Mouse (Mus musculus) frontal cortex, postnatal 14 days (tissue): Measurements from ENCODE around the gene Igf2r.

Experiments
- DNase-seq, 2 experiments: peaks; one replicate each; pipeline ENCODE4 v3.0.0; 2022; ENCODE audit warnings: low spot score in 2 of 2

Igf2r gene

DNA sequence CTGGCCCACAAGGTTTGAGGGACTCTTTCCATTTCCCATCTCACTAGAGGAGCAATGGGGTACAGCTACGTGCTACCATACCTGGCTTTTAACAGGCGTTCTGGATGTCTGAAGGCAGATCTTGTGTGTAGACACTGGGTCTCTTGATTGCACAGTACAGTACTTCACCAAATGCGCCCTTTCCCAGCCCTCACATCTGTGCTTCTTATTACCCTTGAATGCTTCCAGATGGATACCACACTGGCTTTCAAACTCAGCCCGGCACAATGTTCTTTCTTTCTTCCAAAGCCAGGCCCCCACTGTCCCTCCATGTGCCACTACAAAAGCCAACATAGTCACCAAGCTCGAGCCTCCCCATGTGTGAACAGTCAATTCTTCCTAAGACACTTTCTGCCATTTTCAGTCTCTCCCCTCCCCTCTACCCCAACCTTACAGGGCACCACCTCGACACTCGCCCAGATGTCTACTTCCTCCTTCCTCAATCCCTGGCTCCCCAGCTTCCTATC is 97.1 kb downstream of the Igf2r start:
- no peak for DNase-seq

DNA sequence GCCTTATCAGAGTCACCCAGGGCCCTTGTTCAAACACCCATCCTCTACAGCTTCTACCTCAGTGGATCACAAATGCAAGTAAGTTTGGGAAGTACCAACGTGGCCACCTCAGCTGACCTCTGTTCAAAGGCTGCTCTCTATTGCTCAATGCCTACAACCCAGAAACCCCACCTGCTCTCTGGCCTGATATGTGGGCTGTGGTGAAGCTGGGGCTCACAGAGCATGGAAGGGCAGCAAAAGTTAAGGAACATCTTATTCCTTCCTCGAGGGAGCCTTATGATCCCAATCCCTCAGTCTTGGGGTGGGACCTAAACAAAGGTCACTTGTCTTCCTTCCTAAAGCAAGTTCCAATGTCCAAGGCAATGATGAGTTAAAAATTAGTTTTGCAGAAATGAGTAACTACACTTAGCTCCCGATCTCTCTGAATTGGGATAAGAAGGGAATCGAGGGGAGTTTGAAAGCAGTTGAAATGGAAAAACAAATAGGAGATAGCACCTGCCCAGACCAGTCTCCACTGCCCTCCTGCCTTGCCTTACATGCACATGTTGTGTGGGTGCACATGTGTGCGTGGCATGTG is 98.3 kb downstream of the Igf2r start:
- no peak for DNase-seq

DNA sequence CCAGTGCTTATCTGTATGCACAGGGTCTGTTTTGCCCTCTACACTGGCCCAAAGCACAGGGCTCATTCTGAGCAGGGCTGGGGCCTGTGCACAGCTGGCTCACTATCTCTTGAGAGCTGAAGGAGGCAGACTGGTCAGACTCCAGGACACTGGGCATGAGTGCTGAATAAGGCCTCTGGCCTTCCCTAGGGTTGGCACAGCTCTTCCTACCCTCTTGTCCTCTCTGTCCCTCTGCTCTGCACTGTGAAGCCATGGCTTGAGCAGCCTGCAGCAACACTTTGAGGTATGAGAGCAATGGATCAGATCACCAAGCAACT is 100.1 kb downstream of the Igf2r start:
- DNase-seq = no peak

DNA sequence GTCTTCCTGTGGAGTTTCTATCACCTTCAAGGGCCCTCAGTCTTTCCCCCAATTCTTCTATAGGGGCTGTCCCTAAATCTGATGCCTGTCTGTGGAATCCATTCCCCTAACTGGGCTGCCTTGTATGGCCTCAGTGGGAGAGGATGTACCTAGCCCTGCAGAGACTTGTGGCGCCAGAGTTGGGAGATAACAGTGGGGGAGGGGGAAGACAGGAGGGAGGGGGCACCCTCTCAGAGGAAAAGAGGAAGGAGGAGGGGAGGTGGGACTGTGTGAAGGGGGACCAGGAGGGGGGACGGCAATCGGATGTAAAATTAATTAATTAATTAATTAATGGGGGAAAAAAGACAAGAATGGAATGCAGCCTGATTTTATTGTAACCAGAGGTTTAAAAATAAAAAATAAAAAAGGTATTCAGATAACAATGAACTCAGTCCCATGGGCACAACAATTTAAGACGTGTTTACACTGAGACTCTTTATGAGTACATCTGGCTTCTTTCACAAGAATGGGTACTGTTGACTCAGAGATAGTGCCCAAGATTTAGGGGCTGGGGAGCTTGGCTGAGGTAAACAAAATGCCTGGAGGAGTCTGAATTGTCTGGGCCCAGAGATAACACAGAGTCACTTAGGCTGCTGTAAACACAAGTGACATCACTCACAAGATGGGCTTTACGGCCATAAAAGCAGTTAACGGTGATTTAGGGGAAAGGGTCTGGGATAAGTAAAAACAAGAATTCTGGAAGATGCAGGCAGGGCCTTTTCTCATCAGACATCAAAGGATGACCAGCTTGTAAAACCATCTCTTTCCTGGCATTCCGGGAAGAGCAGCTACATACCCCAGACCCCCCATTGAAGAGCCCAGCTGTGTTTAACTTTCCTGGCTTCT is 100.7 kb downstream of the Igf2r start:
- DNase-seq = no peak

DNA sequence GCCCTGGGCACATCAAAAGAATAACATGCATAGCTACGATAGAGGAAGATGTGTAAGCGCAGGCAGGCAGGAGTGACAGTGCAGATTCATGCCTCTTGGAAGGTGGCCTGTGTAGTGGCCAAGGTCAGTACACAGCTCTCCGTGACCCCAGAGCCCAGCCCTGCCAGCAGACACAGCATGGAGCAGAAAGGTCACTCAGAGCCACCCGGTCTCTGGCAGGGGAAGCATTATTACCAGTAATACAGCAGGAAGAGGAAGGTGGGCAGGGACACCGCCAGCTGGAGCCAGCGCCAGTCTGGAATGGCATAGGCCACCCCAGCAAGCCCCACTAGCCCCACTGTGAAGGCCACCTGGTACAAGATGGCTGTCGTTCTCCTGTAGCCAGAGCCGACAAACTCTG is 105.3 kb downstream of the Igf2r start:
- DNase-seq = no peak

DNA sequence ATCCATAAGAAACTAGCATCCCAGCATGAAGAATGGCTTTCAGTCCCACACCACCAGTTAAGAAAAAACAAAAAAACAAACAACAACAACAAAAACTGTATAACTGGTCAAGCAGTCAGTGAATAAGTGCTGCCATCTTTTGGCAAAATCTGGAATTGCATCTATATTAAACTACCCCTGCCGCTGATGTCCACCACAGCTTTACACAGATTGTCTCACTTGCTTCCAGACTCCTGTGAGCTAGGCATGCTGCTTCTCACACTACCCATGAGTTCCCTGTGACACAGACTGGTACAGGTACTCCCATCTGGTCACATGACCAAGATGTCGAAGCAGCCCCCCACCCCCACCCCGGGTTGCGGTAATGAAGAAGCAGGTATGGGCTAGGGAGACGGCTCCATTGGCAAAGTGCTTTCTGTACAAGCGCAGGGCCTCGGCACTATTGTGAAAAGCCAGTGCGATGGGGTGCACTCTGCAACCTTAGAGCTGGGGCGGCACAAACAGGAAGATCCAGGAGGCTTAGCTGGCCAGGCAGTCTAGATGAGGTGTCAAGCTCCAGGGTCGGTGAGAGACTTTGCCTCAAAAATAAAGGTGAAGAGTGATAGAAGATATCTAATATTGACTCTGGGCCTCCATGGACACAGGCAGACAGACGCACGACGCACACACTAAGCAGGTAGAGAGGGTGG is 108.7 kb downstream of the Igf2r start:
- no peak for DNase-seq

DNA sequence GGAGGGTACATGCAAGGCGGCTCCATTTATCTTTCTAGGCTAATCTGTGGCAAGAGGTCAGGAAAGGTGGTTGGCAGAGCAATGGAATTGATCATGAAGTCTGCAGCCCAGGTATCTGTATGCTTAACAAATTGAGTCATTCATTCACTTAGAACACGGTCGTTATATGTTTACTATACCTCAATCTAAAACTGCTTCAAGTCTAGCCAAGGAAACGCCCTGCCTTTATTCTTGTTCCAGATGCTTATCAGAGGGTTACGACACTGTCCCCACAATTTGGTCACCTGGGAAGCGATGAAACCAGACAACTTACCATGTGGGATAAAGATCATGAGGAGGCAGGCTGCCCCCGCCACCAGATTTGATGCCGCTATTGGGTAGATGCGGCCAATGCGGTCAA is 110.2 kb downstream of the Igf2r start:
- DNase-seq = no peak

DNA sequence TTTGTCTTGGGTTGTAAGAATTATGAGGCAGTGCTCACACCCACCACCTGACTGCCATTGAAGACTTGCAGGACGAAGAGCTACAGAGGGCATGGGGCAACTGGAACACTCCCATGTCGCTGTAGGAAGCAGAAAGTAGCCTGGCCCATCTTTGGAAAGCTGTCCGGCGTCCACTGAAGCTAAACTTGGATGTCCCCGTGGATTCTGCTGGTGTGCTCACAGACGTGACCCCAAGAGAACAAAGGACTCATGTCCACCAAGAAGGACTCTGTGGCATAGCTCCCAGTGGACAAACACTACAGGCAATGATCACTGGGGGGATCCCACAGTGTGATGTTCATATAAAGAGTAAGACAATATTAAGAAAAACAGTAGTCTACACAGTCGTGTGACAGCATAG is 110.7 kb downstream of the Igf2r start:
- no peak for DNase-seq

DNA sequence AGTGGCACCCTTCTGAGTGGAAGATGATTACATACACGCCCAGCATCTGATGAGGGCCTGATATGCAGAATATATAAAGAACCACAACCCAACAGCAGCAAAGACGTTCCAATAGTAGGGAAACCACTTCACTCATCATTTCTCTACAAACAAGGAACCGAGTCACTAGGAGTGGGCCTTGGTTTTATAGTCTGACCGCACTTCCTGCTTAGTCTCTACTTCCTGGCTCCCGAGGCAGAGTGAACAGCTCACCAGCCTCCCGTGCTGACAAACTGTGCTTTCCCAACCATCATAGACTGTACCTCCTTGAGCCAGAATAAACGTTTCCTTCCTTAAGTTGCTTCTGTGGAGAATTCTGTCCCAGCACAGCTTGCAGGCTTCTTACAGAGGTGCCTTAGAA is 113.6 kb downstream of the Igf2r start:
- DNase-seq = no peak

DNA sequence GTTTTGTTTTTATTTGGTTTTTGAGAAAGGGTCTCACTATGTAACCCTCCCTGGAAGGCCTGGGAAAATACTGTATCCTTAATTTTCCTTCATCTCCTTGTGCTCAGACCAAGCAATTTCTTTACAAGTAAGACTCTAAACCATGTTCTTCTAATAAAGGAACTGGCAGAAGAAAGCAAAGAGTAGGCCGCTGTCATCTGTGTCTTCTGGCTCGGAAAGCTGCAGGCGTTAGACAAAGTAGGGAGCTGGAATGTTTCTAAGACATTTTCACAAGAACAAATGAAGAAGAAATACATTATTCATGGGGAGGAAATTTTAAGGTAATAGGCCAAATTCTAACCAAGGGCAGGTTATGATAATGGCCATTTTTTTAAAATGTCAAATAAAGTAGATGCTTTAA is 115.4 kb downstream of the Igf2r start:
- no peak for DNase-seq

DNA sequence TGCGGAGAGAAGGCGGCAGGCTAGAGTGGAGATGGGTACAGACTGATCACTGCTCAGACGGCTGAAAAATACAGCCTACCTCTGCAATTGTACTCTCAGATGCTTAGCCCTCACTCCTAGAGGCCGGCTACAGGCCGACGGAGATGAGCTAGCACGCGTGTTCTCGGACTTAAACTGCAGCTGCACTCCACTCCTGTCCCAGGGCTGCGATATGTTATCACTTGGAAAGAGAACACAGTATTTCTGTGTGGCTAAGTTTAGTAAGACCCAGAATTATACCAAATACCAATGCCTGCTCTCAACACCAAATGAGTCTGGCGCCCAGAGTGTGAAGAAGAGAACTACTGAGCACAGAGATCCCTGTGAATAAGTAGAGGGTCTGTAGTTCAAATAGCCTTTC is 116.9 kb downstream of the Igf2r start:
- DNase-seq = no peak

DNA sequence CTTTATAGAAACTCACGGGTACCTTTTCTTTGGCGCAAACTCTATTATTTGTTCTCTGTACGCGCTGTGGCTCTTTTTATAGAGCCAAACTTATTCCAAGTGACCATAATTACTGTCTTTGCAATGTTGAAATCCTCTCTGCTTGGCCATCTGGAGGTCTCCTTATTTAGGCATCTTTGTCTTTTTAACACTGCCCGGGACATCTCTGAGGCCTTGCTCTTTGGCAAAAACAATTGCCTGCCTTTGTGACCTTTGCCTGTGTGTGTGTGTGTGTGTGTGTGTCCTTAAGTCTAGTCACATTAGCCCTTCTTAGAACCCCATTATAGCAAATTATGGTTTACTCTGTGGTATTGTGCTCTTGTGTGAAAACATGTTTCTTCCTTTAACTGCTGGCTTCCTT is 124.0 kb downstream of the Igf2r start:
- no peak for DNase-seq

DNA sequence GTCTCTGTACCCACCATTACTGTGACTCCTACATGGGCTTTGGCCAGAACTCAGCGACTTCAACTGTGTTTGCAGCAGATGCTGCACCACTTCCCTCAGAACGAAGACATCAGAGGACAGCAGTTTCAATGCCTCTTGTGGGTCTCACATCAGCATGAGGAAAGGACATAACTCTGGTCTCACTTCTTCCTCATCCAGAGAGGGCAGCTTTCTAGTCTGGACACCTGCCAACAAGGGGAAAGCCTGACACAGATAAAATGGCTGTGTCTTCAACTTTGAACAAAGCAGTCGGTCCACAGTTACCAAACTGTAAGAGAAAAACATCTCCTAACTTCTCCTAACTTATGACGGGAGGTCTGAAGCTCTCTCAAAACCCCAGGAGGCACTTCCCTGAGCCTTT is 128.4 kb downstream of the Igf2r start:
- no peak for DNase-seq

DNA sequence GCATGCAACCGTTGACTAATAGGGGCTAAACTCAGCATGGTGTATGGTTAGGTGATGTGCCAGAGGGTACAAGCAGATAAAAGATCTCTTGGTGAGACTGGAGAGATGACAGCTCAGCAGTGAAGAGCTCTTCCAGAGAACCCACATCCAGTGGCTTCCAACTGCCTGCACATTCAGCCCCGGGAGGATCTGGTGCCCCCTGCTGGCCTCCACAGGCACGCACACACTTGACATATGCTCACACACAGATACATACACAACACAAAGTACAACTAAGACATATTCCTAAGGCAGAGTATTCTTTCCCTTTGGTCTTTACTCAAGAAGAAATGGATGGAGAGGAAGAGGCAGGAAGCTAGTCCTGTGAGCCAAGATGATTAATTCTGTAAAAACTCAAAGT is 129.9 kb downstream of the Igf2r start:
- no peak for DNase-seq

DNA sequence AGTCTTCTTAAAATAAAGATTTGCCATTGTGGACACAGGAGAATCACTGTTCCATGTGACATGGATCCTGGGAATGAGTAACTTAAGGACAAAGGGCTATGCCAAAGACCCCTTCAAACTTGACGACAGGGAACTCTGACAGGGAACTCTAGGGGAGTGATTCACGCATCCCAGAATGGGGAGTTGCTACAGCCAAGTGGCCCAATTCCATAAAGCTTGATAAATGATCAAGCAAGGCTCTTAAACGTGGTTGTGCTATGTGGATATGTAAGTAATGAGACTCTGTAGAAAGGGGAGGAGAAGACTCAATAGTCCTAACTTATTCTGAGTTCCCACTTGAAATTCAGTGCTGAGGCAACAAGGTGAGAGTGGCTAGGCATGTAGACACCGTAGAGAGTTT is 134.7 kb downstream of the Igf2r start:
- DNase-seq = no peak
